Mouse (Mus musculus) erythroblast, embryonic 14.5 days (primary cell): ENCODE measurements around the gene Lefty2. TPM values are rescaled to one million over a fixed set of nuclear protein-coding genes. Genes with fewer than 3 reads are reported as not detected.
A peak's percentile ranks its signal among the peaks of the same experiment; 100 is the strongest.

Source experiments
- H3K27me3 ChIP-seq: 2 replicates; pipeline ENCODE4 v1.6.1; 2012; ENCODE audit warnings: inconsistent platforms; ENCODE audit not compliant: control insufficient read depth
- H3K36me3 ChIP-seq: 2 replicates; pipeline ENCODE4 v1.6.1; 2012; ENCODE audit warnings: mild to moderate bottlenecking, inconsistent platforms; ENCODE audit not compliant: control insufficient read depth
- H3K4me1 ChIP-seq: 2 replicates; pipeline ENCODE4 v1.6.1; 2012; ENCODE audit warnings: inconsistent platforms; ENCODE audit not compliant: control insufficient read depth
- H3K4me3 ChIP-seq: replicated peaks from 2 replicates; pipeline ENCODE3; 2012; ENCODE audit warnings: moderate library complexity, mild to moderate bottlenecking, inconsistent platforms
- H3K9me3 ChIP-seq: 2 replicates; pipeline ENCODE4 v1.6.1; 2012; ENCODE audit warnings: low read length, inconsistent platforms, mixed read lengths; ENCODE audit not compliant: control insufficient read depth
- GATA1 ChIP-seq: IDR thresholded peaks from 2 replicates; pipeline ENCODE4 v1.6.1; 2012; ENCODE audit warnings: low read length, inconsistent platforms, mixed read lengths
- TAL1 ChIP-seq: IDR thresholded peaks from 3 replicates; pipeline ENCODE4 v1.6.1; 2012; ENCODE audit warnings: low read length, inconsistent platforms, mixed read lengths
- polyA plus RNA-seq: library from polyadenylated mRNA; stranded (reverse); fragments of >175 nt; gene quantifications from 2 replicates; pipeline ENCODE4 v1.2.3, GENCODE M21; 2012

Gene Lefty2
- not detected in 2 replicates for polyA plus RNA-seq

DNA sequence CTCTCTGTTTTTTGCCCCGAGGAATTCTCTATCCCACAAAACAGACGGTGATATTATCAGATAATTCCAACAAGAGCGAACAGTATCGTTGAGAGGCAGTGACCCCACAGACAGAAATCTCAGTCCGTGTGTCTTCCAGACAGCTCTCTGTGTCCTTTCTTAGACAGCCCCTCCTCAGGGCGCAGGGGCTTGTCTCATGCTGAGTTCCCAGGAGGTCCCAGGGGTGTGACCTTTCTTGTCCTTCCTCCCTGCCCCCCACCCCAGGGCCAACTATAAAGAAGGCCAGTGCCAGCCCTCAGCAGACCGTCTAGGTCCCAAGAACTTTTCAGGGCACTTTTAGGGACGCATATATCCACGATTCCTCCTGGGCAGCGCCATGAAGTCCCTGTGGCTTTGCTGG lies at the start of gene Lefty2:
TSS of gene Lefty2 (plus strand) at position 301 of the 400 bp plus-strand sequence.
- peaks cover 56% of the 10 kb centered on the region for H3K27me3 ChIP-seq
- no peaks in the 10 kb centered on the region for H3K9me3 ChIP-seq
- no peaks in the 10 kb centered on the region for H3K36me3 ChIP-seq
- peaks cover 6% of the 10 kb centered on the region for H3K4me1 ChIP-seq
- no peak within 1 kb of the TSS for H3K4me3 ChIP-seq
- TF ChIP-seq GATA1, result no peak
- TF ChIP-seq TAL1, result no peak

DNA sequence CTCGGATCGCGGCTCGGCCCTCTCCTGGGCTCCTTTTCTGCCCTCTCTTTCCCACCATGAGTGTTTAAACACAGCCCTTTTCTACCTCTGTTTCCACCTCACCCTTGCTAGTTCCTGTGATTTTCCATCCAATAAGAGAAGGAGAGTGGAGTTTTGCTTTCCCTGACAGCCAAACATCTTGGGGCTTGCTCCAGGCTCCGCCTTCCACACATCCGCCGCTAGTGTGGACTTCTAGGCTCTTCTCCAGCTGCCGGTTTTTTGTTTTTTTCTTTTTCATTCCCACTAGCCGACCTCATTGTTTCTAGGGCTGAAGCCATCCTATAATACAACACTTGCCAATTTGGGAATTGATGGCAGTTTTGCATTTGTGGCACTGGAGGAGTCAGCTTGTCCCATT lies 44.8 kb upstream of the Lefty2 start:
- Histone ChIP-seq H3K27me3 (no peaks in the 10 kb centered on the region), H3K9me3 (no peaks in the 10 kb centered on the region), H3K36me3 (peaks cover 13% of the 10 kb centered on the region), H3K4me1 (peaks cover 66% of the 10 kb centered on the region), H3K4me3 (peak overlapping the region; percentile 60)
- TF ChIP-seq GATA1, result no peak
- TF ChIP-seq TAL1, result no peak

DNA sequence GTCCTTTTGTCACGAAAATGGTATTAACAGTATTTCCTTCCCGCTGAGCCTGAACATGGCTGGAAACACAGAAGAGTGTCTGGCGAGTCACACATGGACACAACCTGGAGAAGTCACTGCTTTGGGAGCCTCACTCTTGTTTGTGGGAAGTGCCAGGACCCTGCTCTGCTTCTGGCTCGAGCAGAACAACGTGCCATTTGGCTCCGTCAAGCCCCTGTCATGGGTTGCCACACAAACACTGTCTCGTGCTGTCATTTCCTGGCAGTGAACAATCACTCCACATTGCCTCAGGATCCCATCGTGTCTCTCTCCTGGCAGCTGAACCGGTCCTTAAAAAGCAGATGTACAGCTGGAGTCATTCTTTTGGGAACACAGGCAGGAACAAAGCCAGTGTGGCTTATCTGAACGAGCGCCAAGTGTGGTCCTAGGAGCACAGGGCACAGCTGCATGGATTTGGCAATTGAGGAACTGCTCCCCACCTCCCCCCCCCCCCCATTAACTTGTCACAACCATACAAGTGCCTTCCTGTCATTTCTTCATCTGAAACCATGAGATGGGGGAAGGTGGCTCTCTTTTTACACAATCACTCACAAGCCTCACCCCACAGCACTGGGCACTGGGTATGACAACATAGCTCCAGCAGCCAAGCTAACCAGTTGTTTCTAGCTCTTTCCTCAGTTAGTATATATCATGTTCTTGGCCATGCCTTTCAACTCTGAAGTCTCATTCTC lies 44.2 kb upstream of the Lefty2 start:
- Histone ChIP-seq H3K4me1 (peaks cover 67% of the 10 kb centered on the region), H3K27me3 (no peaks in the 10 kb centered on the region), H3K36me3 (peaks cover 18% of the 10 kb centered on the region), H3K4me3 (peak overlapping the region; percentile 60), H3K9me3 (no peaks in the 10 kb centered on the region)
- TF ChIP-seq TAL1, result no peak
- TF ChIP-seq GATA1, result no peak

DNA sequence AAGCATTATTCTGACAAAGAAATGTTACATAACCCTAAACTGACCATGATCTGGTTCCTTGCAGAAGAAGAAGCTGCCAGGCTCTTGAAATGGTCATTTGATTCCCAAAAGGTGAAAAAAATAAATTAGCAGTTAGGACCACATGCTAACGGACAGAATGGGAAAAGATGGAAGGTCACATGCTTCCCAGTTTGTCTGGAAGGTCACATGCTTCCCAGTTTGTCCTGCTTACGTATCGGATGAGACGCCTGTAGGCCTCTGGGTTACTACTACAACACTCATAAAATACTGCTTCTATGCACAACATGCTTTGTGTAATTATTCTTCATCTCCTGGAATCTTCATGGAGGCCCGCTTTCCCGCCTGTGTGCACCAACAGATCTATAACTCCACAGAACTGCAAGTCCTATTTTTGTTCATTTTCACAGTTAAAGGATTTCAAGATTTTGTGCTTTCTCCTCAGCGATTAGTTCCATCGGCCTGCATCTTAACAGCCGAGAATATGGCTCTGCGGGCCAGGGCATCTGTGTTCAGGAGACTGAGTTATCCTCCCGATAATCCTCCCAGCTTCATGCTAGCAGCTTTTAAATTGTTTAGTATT lies 43.1 kb upstream of the Lefty2 start:
- Histone ChIP-seq H3K27me3 (no peaks in the 10 kb centered on the region), H3K9me3 (no peaks in the 10 kb centered on the region), H3K4me3 (peak overlapping the region; percentile 90), H3K4me1 (peaks cover 68% of the 10 kb centered on the region), H3K36me3 (peaks cover 24% of the 10 kb centered on the region)
- TF ChIP-seq TAL1 (no peak), GATA1 (no peak)

DNA sequence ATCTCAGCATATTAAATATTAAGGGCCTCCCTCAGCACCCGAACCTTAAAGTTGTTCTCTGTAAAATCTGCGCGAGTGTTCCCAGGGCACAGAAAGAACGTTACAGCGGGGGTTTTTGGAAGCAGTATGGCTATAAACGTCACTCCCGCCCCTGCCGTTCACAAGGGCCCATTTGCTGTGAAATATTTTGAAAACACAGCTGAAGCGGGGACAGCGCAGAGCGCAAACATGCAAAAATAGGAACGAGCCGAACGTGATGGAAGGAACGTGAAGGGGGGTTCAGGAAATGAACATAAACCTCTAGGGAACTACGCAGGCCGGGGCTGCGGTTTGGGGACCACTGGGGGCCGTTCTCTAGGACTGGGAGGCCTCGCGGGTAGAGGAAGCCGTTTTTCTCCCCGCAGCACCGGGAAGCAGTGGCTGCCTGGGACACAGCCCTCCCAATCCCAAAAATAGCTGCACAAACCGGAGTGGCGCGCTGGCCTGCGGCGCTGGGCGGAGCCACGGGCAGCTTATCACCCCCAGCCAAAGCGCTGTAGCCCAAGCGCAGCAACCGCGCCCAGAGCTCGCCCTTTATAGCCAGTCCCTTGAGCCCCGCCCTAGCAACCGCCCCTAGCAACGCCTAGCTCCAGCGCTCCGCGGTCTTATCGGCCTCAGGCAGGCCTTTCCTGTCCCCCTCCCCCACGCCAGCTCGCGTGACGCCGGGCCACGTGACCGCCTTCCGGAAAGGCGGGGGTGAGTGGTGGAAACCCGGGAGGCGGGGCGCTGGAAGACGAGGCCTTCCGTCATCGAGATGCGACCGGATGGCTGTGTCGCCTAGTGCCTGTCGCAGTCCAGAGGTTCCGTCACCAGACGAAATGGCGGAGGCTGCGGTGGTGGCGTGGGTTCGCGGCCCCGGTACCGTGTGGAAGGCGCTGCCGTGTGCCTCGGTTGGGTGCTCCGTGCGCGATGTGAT lies 42.3 kb upstream of the Lefty2 start, which contains the start of gene Sde2:
TSS of gene Sde2 (plus strand) at position 812 of the 955 bp plus-strand sequence.
- H3K9me3 ChIP-seq, result no peaks in the 10 kb centered on the region
- peaks cover 69% of the 10 kb centered on the region for H3K4me1 ChIP-seq
- peak within 1 kb of the TSS; percentile 90 for H3K4me3 ChIP-seq
- peak; percentile 88 for TF ChIP-seq GATA1
- TF ChIP-seq TAL1, result peak; percentile 95
- H3K27me3 ChIP-seq, result no peaks in the 10 kb centered on the region
- H3K36me3 ChIP-seq, result peaks cover 32% of the 10 kb centered on the region

DNA sequence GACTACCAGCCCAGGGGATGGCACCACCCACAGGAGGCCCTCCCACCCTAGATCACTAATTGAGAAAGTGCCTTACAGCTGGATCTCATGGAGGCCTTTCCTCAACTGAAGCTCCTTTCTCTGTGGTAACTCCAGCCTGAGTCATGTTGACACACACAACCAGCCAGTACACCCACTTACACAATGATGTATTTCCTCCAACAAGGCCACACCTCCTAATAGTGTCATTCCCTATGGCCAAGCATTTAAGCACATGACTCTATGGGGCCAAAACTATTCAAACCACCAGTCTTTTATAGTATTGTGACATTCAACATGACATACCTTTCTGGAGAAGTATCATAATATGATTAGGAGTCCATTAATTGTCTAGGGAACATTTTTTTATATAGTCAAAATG lies 34.1 kb upstream of the Lefty2 start:
- TF ChIP-seq GATA1 (no peak), TAL1 (no peak)
- H3K4me3 ChIP-seq, result no peak overlapping the region
- H3K4me1 ChIP-seq, result peaks cover 71% of the 10 kb centered on the region
- no peaks in the 10 kb centered on the region for H3K9me3 ChIP-seq
- H3K36me3 ChIP-seq, result peaks cover 96% of the 10 kb centered on the region
- H3K27me3 ChIP-seq, result no peaks in the 10 kb centered on the region

DNA sequence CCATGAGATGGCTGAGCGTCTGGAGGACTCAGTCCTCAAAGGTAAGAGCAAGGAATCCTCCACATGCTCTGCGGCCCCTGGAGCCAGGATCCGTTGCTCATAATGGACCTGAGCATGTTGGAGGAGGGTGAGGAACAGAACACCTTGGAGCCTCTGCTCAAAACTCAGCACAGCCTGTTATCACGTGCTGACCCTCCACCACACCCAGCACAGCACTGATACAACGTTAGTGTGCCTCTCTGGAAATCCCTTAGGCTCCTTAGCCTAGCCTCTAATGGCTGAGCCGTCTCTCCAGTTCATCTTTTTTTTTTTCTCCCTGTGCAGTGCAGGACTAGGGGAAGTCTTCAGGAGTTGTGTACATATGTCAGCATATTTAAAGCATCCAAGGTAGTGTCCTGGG lies 32.9 kb upstream of the Lefty2 start:
- no peak for TF ChIP-seq TAL1
- TF ChIP-seq GATA1, result no peak
- no peaks in the 10 kb centered on the region for H3K27me3 ChIP-seq
- H3K9me3 ChIP-seq, result no peaks in the 10 kb centered on the region
- H3K4me3 ChIP-seq, result peak overlapping the region; percentile 4
- H3K4me1 ChIP-seq, result peaks cover 69% of the 10 kb centered on the region
- H3K36me3 ChIP-seq, result peaks cover 100% of the 10 kb centered on the region

DNA sequence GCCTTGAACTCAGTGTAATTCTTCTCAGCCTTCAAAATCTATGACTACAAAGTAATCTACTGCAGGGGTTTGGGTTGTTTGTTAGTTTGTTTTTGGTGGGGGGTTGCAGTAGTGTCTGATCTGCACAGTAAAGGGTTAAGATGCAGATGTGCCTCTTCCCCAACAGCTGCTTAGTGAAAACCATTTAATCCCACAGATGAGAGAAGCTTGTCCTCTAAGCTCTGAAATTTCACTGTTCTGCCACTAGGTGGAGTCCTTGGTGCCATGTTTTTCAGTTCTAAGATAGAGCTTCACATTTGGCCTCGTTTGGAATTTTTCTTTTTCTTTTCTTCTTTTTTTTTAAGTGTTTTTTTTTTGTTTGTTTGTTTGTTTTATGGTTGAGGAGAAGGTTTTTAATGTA lies 29.3 kb upstream of the Lefty2 start:
- Histone ChIP-seq H3K4me3 (no peak overlapping the region), H3K36me3 (peaks cover 100% of the 10 kb centered on the region), H3K9me3 (no peaks in the 10 kb centered on the region), H3K27me3 (no peaks in the 10 kb centered on the region), H3K4me1 (peaks cover 43% of the 10 kb centered on the region)
- no peak for TF ChIP-seq GATA1

DNA sequence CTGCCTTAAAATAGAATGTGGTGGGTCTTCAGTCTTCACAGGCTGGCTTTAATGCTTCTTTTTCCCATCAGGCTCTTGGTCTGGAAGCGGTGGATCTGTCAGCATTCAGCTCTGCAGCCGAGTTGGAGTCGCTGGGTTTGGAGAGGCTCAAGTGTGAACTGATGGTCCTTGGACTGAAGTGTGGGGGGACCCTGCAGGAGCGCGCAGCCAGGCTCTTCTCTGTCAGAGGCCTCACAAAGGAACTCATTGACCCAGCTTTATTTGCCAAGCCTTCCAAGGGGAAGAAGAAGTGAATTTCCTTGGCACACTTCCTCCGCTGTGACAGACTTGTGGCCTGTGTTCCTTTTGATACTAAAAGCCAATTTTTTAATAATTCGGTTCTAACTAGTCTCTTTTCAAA lies 26.9 kb upstream of the Lefty2 start:
- TF ChIP-seq GATA1 (no peak), TAL1 (no peak)
- no peaks in the 10 kb centered on the region for H3K9me3 ChIP-seq
- peaks cover 80% of the 10 kb centered on the region for H3K36me3 ChIP-seq
- H3K4me1 ChIP-seq, result peaks cover 23% of the 10 kb centered on the region
- no peak overlapping the region for H3K4me3 ChIP-seq
- peaks cover under 1% of the 10 kb centered on the region; the same call in 1 of the 2 replicates for H3K27me3 ChIP-seq
